Mouse (Mus musculus) MN1 (cell line): ENCODE data around the gene Rnft1.
"Not testable (repeated sequence)": the region's sequence is repeated elsewhere in the genome, so short reads cannot be mapped to it uniquely, and the experiment has no call there.

Experiments used
- DNase-seq: peaks from one replicate; pipeline ENCODE4 v3.0.0-alpha.2; 2016; ENCODE audit warnings: low spot score

Gene Rnft1

DNA sequence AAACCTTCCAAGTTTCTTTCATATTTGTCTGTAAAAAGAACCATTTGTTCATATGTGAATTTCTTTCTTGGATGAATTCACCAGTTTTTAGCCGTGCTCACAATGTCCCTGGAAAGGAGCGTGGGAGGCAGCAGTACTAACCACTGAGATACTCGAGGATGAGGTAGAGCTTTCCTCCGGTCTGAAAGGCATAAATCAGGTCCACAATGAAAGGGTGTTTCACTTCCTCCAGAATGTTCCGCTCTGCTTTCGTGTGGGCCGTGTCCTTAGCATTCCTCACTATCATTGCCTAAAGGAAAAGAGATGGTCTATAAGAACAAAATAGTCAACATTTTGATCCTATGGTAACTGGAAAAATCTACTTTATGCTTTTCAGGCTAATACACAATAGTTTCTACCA lies 35.3 kb downstream of the Rnft1 start:
- DNase-seq, result no peak

DNA sequence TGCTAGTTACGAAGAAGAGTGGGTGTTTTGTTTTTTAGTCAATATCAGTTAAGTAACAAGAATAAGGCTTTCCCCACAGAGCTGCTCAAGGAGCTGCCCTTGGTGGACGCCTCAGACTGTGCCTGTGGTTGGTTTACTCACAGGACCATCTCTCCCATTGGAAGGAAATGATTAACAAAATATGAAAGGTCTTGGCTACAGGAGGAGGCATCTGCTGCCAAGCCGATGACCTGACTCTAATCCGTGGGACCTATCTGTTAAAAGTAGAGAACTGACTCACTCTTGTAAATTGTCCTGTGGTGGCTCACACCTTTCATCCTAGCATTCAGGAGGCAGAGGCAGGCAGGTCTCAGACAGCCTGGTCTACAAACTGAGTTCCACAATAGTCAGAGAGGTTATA lies 43.1 kb downstream of the Rnft1 start:
- DNase-seq, result no peak

DNA sequence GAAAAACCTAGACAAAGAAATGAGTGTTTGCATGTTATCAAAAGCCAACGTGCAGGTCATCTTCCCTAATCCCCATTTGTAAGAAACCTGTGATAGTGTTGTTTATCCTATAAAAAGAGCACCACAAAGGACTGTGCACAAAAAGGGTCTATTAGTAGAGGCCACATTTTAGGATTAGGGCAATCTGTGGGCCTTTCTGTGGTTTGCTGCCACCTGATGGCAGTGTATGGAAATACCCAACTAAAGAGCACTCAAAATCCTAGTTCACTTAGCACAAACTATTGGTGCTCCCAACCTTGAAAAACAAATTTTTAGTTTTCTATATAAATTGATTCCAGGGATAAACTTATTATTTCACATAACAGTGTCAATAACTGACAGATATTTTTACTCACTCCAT lies 48.4 kb downstream of the Rnft1 start:
- peak; percentile 17 for DNase-seq

DNA sequence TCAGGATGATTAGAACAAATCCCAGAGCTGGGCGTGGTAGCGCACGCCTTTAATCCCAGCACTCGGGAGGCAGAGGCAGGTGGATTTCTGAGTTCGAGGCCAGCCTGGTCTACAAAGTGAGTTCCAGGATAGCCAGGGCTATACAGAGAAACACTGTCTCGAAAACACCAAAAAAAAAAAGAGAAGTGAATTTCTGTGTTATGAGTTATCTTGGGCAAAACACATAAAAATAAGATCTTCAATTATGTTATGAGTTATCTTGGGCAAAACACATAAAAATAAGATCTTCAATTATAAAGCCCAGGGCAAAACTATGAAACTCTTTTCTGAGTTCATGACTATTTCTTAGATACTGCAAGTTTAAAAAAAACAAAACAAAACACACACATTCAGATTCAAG lies 48.8 kb downstream of the Rnft1 start:
- not testable (repeated sequence) for DNase-seq

DNA sequence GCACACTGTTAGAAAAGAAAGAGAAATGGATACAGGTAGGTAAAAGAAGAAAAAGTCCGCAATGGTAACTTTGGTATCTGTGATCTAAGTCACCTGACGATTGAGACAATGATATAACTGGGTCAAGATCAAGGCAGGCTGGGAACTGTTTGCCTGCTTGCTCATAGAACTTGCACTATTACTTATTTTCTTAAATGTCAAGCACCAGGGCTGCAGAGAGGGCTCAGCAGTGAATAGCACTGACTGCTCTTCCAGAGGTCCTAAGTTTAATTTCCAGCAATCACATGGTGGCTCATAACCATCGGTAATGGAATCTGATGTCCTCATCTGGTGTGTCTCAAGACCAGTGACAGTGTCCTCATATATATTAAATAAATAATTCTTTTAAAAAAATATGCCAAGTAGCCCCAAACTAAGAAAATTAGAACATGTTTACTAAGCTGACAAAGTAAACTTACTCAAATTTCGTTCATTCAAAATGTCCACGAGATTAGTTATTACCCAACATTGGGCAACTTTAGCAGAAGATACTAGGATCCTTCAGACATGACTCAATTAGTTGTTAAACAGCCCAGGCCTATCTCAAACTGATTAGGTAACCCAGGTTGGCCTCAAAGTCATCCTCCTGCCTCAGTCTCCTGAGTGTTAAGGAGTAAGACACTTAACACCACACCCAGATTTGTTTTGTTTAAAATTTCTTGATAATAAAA lies 49.9 kb downstream of the Rnft1 start:
- no peak for DNase-seq

DNA sequence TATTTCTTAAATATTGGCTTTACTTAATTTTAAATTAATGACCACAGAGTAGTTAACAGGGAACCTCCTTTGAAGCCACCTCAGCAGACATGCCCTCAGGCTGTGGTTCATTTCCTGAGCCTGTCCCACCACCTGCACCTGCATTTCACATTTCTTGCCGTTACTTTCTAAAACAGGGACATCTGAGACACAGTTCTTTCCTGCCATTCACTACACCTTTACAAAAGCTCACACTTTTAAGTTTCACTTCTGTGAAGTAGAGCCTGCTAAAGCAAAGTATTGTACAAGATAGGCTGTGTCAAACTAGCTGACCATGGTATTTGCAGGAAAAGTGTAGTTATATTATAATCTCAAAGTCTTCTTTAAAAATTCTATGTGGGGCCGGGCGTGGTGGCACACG lies 54.3 kb downstream of the Rnft1 start:
- no peak for DNase-seq

DNA sequence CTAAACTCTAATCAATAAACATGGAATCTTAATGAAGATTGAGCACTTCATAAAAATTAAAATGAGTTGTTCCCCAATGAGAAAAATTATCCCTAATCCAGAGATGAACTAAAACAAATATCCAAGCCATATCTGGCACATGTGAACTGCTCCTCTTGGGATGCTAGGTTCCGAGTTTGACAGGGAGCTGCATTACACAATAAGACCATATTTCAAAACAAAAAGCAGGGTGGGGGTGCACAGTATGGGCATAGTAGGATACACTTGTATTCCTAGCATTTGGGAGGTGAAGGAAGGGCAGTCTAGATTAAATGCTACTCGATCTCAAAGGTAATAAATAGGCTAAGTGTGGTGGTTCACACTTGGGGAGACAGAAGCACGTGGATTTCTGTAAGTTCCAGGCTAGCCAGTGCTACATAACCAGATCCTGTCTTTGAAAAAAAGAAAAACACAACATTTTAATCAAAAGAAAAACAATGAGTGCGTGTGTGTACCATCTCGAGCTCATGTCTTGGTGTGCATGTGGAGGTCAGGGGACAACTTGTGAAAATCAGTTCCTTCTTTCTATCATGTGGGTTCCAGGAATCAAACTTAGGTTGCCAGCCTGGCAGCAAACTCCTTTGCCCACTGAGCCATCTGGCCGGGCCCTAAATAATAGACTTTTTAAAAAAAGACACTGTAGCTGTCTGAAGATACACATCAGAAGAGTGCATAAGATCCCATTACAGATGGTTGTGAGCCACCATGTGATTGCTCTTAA lies 55.4 kb downstream of the Rnft1 start:
- no peak for DNase-seq

DNA sequence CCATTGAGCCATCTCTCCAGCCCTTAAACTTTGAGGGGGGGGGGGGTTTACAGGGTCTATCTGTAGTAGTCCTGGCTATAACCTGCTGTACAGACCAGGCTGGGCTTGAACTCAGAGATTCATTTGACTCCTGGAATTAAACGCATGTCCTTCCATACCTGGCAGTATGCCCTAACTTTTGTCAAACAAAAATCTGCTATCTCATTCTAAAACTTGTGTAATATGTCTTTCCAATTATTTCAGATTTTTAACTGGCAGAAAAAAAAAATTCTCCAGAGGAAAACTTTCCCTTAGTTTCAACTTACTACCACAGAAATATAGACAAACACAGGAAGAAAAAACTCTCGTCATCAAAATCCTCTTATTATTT lies 56.0 kb downstream of the Rnft1 start:
- DNase-seq, result no peak

DNA sequence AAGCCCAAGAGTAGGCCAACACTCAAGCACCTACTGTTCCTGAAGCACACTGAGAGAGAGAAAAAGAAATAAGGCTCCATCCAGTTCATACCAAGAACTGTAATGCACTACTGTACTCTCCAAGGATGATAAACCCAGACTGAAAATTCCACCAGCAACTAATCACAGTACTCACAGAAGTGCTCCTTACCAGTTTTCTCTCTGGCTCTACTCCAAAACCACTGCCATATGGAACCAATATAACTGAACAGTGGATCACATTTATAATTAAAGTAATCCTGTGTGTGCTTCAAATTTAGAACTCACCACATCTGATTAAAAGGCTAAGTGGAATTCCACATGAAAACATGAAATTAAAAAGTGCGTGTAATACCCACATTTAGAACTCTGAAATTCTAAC lies 58.4 kb downstream of the Rnft1 start:
- peak; percentile 14 for DNase-seq

DNA sequence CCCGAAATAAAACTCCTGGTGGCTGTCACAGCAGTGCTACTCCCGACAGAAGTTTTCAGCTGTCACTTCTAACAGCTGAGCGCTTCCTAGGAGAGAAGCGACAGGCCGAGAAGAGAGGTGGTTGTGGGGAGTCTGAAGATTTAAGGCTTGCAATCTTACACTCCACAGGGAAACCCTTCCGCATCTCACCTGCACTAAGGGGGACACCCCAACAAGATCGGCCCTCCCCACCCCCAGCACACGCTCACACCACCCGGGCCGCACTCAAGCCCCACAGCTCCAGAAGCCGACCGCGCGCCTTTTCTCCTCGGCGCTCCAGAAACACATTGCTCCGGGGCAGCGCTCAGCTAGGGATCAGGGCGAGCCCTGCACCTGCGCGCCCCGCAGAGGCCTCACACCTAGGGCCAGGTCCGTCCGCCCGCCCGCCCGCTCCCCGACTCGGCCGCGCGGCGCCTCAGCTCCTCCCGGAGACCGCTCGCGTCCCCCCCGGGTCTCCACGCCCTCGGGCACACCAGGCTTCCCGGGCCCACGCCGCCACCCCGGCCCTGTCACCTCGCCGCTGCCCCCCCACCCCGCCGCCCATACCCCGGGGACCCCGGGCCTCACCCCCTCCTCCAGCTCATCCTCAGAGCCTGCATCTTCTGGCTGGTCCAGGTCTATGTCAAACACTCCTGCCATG lies 59.6 kb downstream of the Rnft1 start:
- DNase-seq, result peak; percentile 50

DNA sequence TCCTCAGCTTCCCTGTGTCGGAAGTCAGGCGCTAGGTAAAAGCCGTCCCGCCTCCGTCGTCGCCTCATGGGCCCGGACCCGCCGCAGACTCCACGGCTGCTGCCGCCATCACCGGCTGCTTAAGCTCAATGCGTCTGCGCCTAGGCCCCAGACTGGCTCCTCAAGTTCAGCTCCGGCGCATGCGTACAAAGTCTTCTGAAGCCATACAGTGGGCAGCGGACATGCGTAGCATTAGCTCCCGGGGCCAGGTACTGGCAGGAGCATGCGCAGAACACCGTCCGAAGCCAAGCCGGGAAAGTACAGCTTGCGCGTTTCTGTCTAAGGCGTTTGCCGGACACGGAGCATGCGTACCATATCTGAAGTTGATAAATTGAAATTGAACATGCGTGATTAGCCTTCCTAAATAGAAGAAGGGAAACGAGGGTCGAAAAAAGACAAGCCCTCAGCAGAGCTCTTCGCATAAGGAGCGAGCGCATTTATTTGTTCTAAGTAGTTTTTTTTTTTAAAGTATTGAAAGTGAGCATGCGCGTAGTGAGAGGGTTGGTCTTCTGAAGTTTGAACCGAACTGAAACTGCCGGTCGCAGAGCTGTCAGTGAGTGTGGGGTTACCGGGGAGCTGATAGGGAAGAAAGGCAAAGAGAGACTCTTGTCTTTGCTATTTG lies 60.3 kb downstream of the Rnft1 start, which contains the start of the genes Rps6kb1 and Tubd1:
Gene Rps6kb1, minus strand, starts transcription at position 167 of the 661 bp plus-strand sequence.
Gene Tubd1, plus strand, starts transcription at position 353 of the 661 bp plus-strand sequence.
- peak; percentile 99 for DNase-seq

DNA sequence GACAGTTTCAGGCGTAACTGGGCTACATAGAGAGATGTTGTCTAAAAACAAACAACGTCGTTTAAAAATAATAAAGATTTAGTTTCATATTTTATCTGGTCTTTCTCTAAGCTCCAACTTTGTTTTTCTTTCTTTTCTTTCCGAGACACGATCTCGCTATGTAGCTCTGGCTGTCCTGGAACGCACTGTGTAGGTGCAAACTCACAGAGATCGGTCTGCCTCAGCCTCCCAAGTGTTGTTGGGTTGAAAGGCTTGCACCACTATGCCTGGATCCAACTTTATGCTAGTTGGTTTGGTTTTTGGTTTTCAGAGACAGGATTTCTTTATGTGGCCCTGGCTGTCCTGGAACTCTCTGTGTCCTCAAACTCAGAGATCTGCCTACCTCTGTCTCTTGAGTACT lies 61.1 kb downstream of the Rnft1 start:
- DNase-seq, result no peak

DNA sequence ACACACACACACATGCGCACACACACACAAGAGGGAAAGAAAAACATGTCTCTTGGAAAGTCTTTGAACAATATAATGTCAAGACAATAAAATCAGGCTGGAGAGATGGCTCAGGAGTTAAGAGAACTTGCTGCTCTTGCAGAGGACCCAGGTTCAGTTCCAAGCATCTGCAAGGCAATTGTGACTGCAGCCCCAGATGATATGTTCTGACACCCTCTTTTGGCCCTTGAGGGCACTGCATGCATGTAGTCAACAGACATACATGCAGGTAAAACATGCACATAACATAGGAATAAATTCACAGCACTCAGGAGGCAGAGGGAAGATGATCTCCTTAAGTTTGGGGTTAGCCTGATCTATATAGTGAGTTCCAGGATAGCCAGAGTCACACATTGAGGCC lies 63.0 kb downstream of the Rnft1 start:
- no peak for DNase-seq
